Mouse (Mus musculus) MEL (cell line): ENCODE measurements around the gene Dclk1. TPM values are rescaled to one million over a fixed set of nuclear protein-coding genes. Genes with fewer than 3 reads are reported as not detected.

ENCODE experiments used
- DNase-seq: peaks from one replicate; pipeline ENCODE4 v3.0.0; 2011; ENCODE audit warnings: low read depth, low spot score
- H3K27ac ChIP-seq: 2 replicates; pipeline ENCODE4 v1.5.1; 2012; ENCODE audit warnings: low read depth, mild to moderate bottlenecking, control low read depth, low read length, moderate library complexity; ENCODE audit not compliant: control insufficient read depth
- H3K27me3 ChIP-seq, 2 experiments: fragments of 150-350 bp in 1 of 2; sonication (generic) in 1 of 2; 2 replicates each; pipeline ENCODE4 v1.6.1; 2012; ENCODE audit warnings: low read length in 2 of 2, mild to moderate bottlenecking in 2 of 2, improper control_type of control experiment in 1 of 2, moderate library complexity in 1 of 2; ENCODE audit not compliant: insufficient read depth in 2 of 2, control insufficient read depth in 1 of 2
- H3K36me3 ChIP-seq, 2 experiments: 2 replicates each; pipeline ENCODE4 v1.6.1; 2012 to 2014; ENCODE audit warnings: low read length in 2 of 2, improper control_type of control experiment in 1 of 2, inconsistent platforms in 1 of 2, mild to moderate bottlenecking in 1 of 2; ENCODE audit not compliant: insufficient read depth in 2 of 2, control insufficient read depth in 1 of 2
- H3K4me1 ChIP-seq, 2 experiments: fragments of 150-350 bp in 1 of 2; sonication (generic) in 1 of 2; 2 replicates each; pipeline ENCODE4 v1.6.1; 2012; ENCODE audit warnings: low read length in 2 of 2, improper control_type of control experiment in 1 of 2, mild to moderate bottlenecking in 1 of 2; ENCODE audit not compliant: insufficient read depth in 2 of 2, control insufficient read depth in 1 of 2
- H3K4me3 ChIP-seq, 2 experiments: fragments of 150-350 bp in 1 of 2; sonication (generic) in 1 of 2; 2 replicates each; pipeline ENCODE4 v1.5.1; 2012; ENCODE audit warnings: low read depth in 2 of 2, low read length in 2 of 2, mild to moderate bottlenecking in 2 of 2, moderate library complexity in 2 of 2, control low read depth in 1 of 2, improper control_type of control experiment in 1 of 2; ENCODE audit not compliant: control insufficient read depth in 1 of 2, insufficient read depth in 1 of 2
- H3K79me2 ChIP-seq: 2 replicates; pipeline ENCODE4 v1.6.1; 2012; ENCODE audit warnings: mild to moderate bottlenecking, low read length, moderate library complexity; ENCODE audit not compliant: control insufficient read depth, poor library complexity, insufficient read depth
- H3K9ac ChIP-seq: 2 replicates; pipeline ENCODE4 v1.6.1; 2012; ENCODE audit warnings: low read depth, mild to moderate bottlenecking, control low read depth, low read length, moderate library complexity; ENCODE audit not compliant: control insufficient read depth, poor library complexity, severe bottlenecking
- H3K9me3 ChIP-seq: fragments of 150-350 bp; sonication (generic); replicated peaks from 2 replicates; pipeline ENCODE4 v1.6.1; 2012; ENCODE audit warnings: mild to moderate bottlenecking, low read length, improper control_type of control experiment, moderate library complexity; ENCODE audit not compliant: insufficient read depth
- BHLHE40 ChIP-seq: IDR thresholded peaks from 2 replicates; pipeline ENCODE4 v1.6.1; 2012; ENCODE audit warnings: low read depth, mild to moderate bottlenecking, inconsistent platforms, low read length, improper control_type of control experiment, borderline replicate concordance
- CHD1 ChIP-seq: IDR thresholded peaks from 2 replicates; pipeline ENCODE4 v1.6.1; 2012; ENCODE audit warnings: low read depth, mild to moderate bottlenecking, inconsistent platforms, low read length, improper control_type of control experiment
- CHD2 ChIP-seq: IDR thresholded peaks from 2 replicates; pipeline ENCODE4 v1.6.1; 2011; ENCODE audit warnings: low read length, improper control_type of control experiment
- E2F4 ChIP-seq: IDR thresholded peaks from 2 replicates; pipeline ENCODE4 v1.6.1; 2011; ENCODE audit warnings: low read depth, low read length, improper control_type of control experiment, borderline replicate concordance
- EP300 ChIP-seq, 2 experiments: IDR thresholded peaks; 2 replicates each; pipeline ENCODE4 v1.6.1; 2011; ENCODE audit warnings: improper control_type of control experiment in 2 of 2, low read length in 2 of 2, low read depth in 1 of 2, mild to moderate bottlenecking in 1 of 2
- ETS1 ChIP-seq: IDR thresholded peaks from 2 replicates; pipeline ENCODE4 v1.6.1; 2012; ENCODE audit warnings: low read depth, mild to moderate bottlenecking, inconsistent platforms, low read length, improper control_type of control experiment, moderate library complexity
- GABPA ChIP-seq: IDR thresholded peaks from 2 replicates; pipeline ENCODE4 v1.6.1; 2012; ENCODE audit warnings: low read depth, mild to moderate bottlenecking, inconsistent platforms, low read length, improper control_type of control experiment, moderate library complexity
- GATA1 ChIP-seq: IDR thresholded peaks from 2 replicates; pipeline ENCODE4 v1.6.1; 2011; ENCODE audit warnings: low read depth, low read length, improper control_type of control experiment
- HCFC1 ChIP-seq: IDR thresholded peaks from 2 replicates; pipeline ENCODE4 v1.6.1; 2012; ENCODE audit warnings: low read depth, mild to moderate bottlenecking, inconsistent platforms, low read length, improper control_type of control experiment, moderate library complexity
- JUND ChIP-seq: IDR thresholded peaks from 2 replicates; pipeline ENCODE4 v1.6.1; 2011; ENCODE audit warnings: low read depth, mild to moderate bottlenecking, improper control_type of control experiment, low read length
- MAFK ChIP-seq: IDR thresholded peaks from 2 replicates; pipeline ENCODE4 v1.6.1; 2011; ENCODE audit warnings: low read depth, mild to moderate bottlenecking, low read length, improper control_type of control experiment, borderline replicate concordance
- MAX ChIP-seq: IDR thresholded peaks from 2 replicates; pipeline ENCODE4 v1.6.1; 2011; ENCODE audit warnings: low read length, improper control_type of control experiment
- MAZ ChIP-seq: IDR thresholded peaks from 2 replicates; pipeline ENCODE4 v1.6.1; 2012; ENCODE audit warnings: low read depth, mild to moderate bottlenecking, inconsistent platforms, low read length, improper control_type of control experiment
- MEF2A ChIP-seq: IDR thresholded peaks from 2 replicates; pipeline ENCODE4 v1.6.1; 2014; ENCODE audit warnings: low read depth, mild to moderate bottlenecking, inconsistent platforms, low read length, improper control_type of control experiment; ENCODE audit not compliant: poor library complexity, insufficient replicate concordance, severe bottlenecking; ENCODE audit errors: extremely low read depth
- MXI1 ChIP-seq: IDR thresholded peaks from 2 replicates; pipeline ENCODE4 v1.6.1; 2011; ENCODE audit warnings: mild to moderate bottlenecking, low read depth, low read length, improper control_type of control experiment
- POLR2A ChIP-seq, 2 experiments: IDR thresholded peaks; 2 replicates each; pipeline ENCODE4 v1.6.1; 2011 to 2012; ENCODE audit warnings: low read length in 2 of 2, mild to moderate bottlenecking in 2 of 2, control low read depth in 1 of 2, improper control_type of control experiment in 1 of 2, low read depth in 1 of 2, moderate library complexity in 1 of 2; ENCODE audit not compliant: control insufficient read depth in 1 of 2, insufficient read depth in 1 of 2, poor library complexity in 1 of 2
- POLR2AphosphoS2 ChIP-seq: IDR thresholded peaks from 2 replicates; pipeline ENCODE4 v1.6.1; 2011; ENCODE audit warnings: low read length, improper control_type of control experiment
- POLR2AphosphoS5 ChIP-seq: IDR thresholded peaks from 2 replicates; pipeline ENCODE4 v1.6.1; 2012; ENCODE audit warnings: low read depth, borderline replicate concordance, mild to moderate bottlenecking, inconsistent platforms, low read length, moderate library complexity, mixed read lengths
- RAD21 ChIP-seq: IDR thresholded peaks from 2 replicates; pipeline ENCODE4 v1.6.1; 2011; ENCODE audit warnings: mild to moderate bottlenecking, low read depth, low read length, improper control_type of control experiment
- SIN3A ChIP-seq: IDR thresholded peaks from 2 replicates; pipeline ENCODE4 v1.6.1; 2012; ENCODE audit warnings: low read length, improper control_type of control experiment, inconsistent platforms
- TAL1 ChIP-seq: IDR thresholded peaks from 2 replicates; pipeline ENCODE4 v1.6.1; 2012; ENCODE audit warnings: mild to moderate bottlenecking, inconsistent platforms, low read length, moderate library complexity, mixed read lengths
- TBP ChIP-seq: IDR thresholded peaks from 2 replicates; pipeline ENCODE4 v1.8.0; 2011; ENCODE audit warnings: low read depth, low read length, improper control_type of control experiment
- UBTF ChIP-seq: IDR thresholded peaks from 2 replicates; pipeline ENCODE4 v1.6.1; 2012; ENCODE audit warnings: low read depth, mild to moderate bottlenecking, inconsistent platforms, low read length, improper control_type of control experiment, moderate library complexity, borderline replicate concordance; ENCODE audit not compliant: insufficient read depth
- USF1 ChIP-seq: IDR thresholded peaks from 2 replicates; pipeline ENCODE4 v1.6.1; 2014; ENCODE audit warnings: low read depth, mild to moderate bottlenecking, inconsistent platforms, low read length, improper control_type of control experiment, moderate library complexity
- USF2 ChIP-seq, 2 experiments: IDR thresholded peaks; 2 replicates each; pipeline ENCODE4 v1.6.1; 2011 to 2012; ENCODE audit warnings: improper control_type of control experiment in 2 of 2, low read length in 2 of 2, borderline replicate concordance in 1 of 2, inconsistent platforms in 1 of 2, low read depth in 1 of 2, mild to moderate bottlenecking in 1 of 2; ENCODE audit not compliant: insufficient read depth in 1 of 2
- ZC3H11A ChIP-seq: IDR thresholded peaks from 2 replicates; pipeline ENCODE4 v1.6.1; 2012; ENCODE audit warnings: low read depth, mild to moderate bottlenecking, inconsistent platforms, low read length, improper control_type of control experiment
- ZKSCAN1 ChIP-seq: IDR thresholded peaks from 2 replicates; pipeline ENCODE4 v1.6.1; 2012; ENCODE audit warnings: low read depth, mild to moderate bottlenecking, inconsistent platforms, low read length, improper control_type of control experiment, moderate library complexity
- ZMIZ1 ChIP-seq: IDR thresholded peaks from 2 replicates; pipeline ENCODE4 v1.6.1; 2012; ENCODE audit warnings: low read depth, mild to moderate bottlenecking, inconsistent platforms, low read length, improper control_type of control experiment, moderate library complexity
- ZNF384 ChIP-seq: IDR thresholded peaks from 2 replicates; pipeline ENCODE4 v1.6.1; 2012; ENCODE audit warnings: low read depth, mild to moderate bottlenecking, inconsistent platforms, low read length, improper control_type of control experiment
- polyA plus RNA-seq, 2 experiments: library from polyadenylated mRNA; stranded (reverse) in 1 of 2; unstranded in 1 of 2; fragments of >175 nt in 1 of 2; fragments of >200 nt in 1 of 2; gene quantifications; 2 replicates each; pipeline versions ENCODE4 v1.2.1 to v1.2.4; 2012; ENCODE audit warnings: low replicate concordance in 2 of 2, low read depth in 1 of 2; ENCODE audit not compliant: insufficient read length in 2 of 2, insufficient read depth in 1 of 2, missing spikeins in 1 of 2
- total RNA-seq: library from RNA; depleted of rRNA; stranded (reverse); fragments of 300-350 nt; gene quantifications from 2 replicates; pipeline ENCODE4 v1.2.3, GENCODE M21; 2012

Gene Dclk1
- total and polyA plus RNA-seq, 3 experiments, result not detected

GRCm38 (mm10) chr3:55549376-55549775, 307.2 kb downstream of the Dclk1 start:
- Histone ChIP-seq H3K4me1 (no peaks in the 10 kb centered on the region), H3K9ac (no peak overlapping the region), H3K4me3 (no peak overlapping the region), H3K36me3 (no peaks in the 10 kb centered on the region), H3K27ac (no peak overlapping the region), H3K9me3 (no peaks in the 10 kb centered on the region), H3K79me2 (no peaks in the 10 kb centered on the region), H3K27me3 (no peaks in the 10 kb centered on the region; a peak in 1 of 4 replicates)
- TF ChIP-seq ZMIZ1, result no peak
- TF ChIP-seq ZNF384, result no peak
- TF ChIP-seq ZC3H11A, result no peak
- no peak for TF ChIP-seq POLR2A (IDR thresholded peaks at IDR 0.05; ENCODE audit: control insufficient read depth in 1 of 2, insufficient read depth in 1 of 2, low read depth in 1 of 2, low read length in 2 of 2, poor library complexity in 1 of 2)
- TF ChIP-seq E2F4, result no peak
- no peak for TF ChIP-seq MAX
- no peak for TF ChIP-seq BHLHE40
- no peak for TF ChIP-seq EP300 (IDR thresholded peaks at IDR 0.05; ENCODE audit: low read depth in 1 of 2, low read length in 2 of 2)
- no peak for TF ChIP-seq GATA1
- TF ChIP-seq MEF2A, result no peak
- no peak for TF ChIP-seq UBTF
- no peak for TF ChIP-seq USF2 (IDR thresholded peaks at IDR 0.05; ENCODE audit: borderline replicate concordance in 1 of 2, insufficient read depth in 1 of 2, low read depth in 1 of 2, low read length in 2 of 2)
- no peak for TF ChIP-seq ZKSCAN1
- TF ChIP-seq SIN3A, result no peak
- TF ChIP-seq MAZ, result no peak
- no peak for TF ChIP-seq USF1
- TF ChIP-seq CHD2, result no peak
- no peak for DNase-seq

DNA sequence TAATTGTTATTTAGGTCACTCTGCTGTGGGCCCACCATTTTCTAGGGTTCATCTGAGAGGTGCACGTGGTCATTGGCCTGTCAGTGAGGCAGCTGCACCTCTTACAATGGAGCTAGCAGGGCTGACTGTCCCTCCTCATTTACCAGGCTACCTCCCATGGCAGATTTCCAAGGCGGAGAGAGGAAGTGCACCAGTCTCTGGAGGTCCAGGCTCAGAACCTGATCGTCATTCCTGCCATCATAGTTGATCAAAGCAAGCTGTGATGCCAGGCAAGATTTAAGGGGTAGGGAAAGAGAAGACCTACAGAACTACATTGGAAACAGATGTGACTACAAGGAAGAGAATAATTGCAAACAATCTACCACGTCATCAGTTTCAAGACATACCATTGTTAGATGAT, 308.8 kb downstream of the Dclk1 start:
- Histone ChIP-seq H3K4me3 (no peak overlapping the region), H3K4me1 (no peaks in the 10 kb centered on the region), H3K79me2 (no peaks in the 10 kb centered on the region), H3K9me3 (no peaks in the 10 kb centered on the region), H3K9ac (no peak overlapping the region), H3K36me3 (no peaks in the 10 kb centered on the region), H3K27ac (no peak overlapping the region), H3K27me3 (no peaks in the 10 kb centered on the region; a peak in 1 of 4 replicates)
- no peak for TF ChIP-seq ETS1
- no peak for TF ChIP-seq RAD21
- TF ChIP-seq POLR2AphosphoS5, result no peak
- no peak for TF ChIP-seq TAL1
- no peak for TF ChIP-seq MAFK
- no peak for TF ChIP-seq HCFC1
- TF ChIP-seq MAZ, result no peak
- TF ChIP-seq MXI1, result no peak
- no peak for TF ChIP-seq TBP
- no peak for TF ChIP-seq POLR2AphosphoS2
- no peak for TF ChIP-seq GABPA
- TF ChIP-seq JUND, result no peak
- TF ChIP-seq ZC3H11A, result no peak
- TF ChIP-seq E2F4, result no peak
- no peak for TF ChIP-seq UBTF
- TF ChIP-seq USF2 (IDR thresholded peaks at IDR 0.05; ENCODE audit: borderline replicate concordance in 1 of 2, insufficient read depth in 1 of 2, low read depth in 1 of 2, low read length in 2 of 2), result no peak
- no peak for TF ChIP-seq CHD1
- TF ChIP-seq SIN3A, result no peak
- DNase-seq, result no peak
